8 mouse cellular contexts compared by ENCODE assay signal in genomic region chr11:30657069-30657468, GRCm38 (mm10). TPM values are rescaled to one million over a fixed set of nuclear protein-coding genes. Genes with fewer than 3 reads are reported as not detected.
DNase-seq lines count a peak whose midpoint lies in the region; ATAC-seq and TF ChIP-seq lines count a peak whose summit lies in the region.

No protein-coding gene starts in this region.

- no peak overlapping the region for H3K4me2 ChIP-seq in CH12.LX (ENCODE audit: insufficient read depth, low read depth, poor library complexity, severe bottlenecking)
- no peak overlapping the region for H3K4me2 ChIP-seq in neural tube, embryonic 13.5 days

- no peak overlapping the region for H3K9ac ChIP-seq in heart, adult 2 months (ENCODE audit: low read depth, low read length)
- no peak overlapping the region for H3K9ac ChIP-seq in CH12.LX (ENCODE audit: insufficient read depth, low read depth)
- no peak overlapping the region for H3K9ac ChIP-seq in neural tube, embryonic 13.5 days

- H3K79me2 ChIP-seq in heart, adult 2 months (replicated peaks; ENCODE audit: control insufficient read depth, insufficient read depth, low read length): no peaks in the 10 kb centered on the region
- H3K79me2 ChIP-seq in CH12.LX (replicated peaks; ENCODE audit: control insufficient read depth, extremely low read depth, insufficient read depth, poor library complexity, severe bottlenecking): no peaks in the 10 kb centered on the region

- intact Hi-C loops in heart, adult 2 months (cut with DNase I): loop anchor here (2.0 to 10.0 kb wide), 7 partner anchors 252 to 942 kb away; partner anchors contain the start of gene Sptbn1
- intact Hi-C loops in heart, postnatal 25 days (cut with DNase I): loop anchor here (5.0 to 10.0 kb wide), 8 partner anchors 175 to 795 kb away; partner anchors contain the start of gene Eml6

- peak; percentile 84 for TF ChIP-seq RAD21 in CH12.LX (IDR thresholded peaks at IDR 0.05; ENCODE audit: low read depth, low read length)

- no peaks in the 10 kb centered on the region; the same call in 1 of the 2 replicates for H3K4me1 ChIP-seq in heart, adult 2 months (ENCODE audit: control insufficient read depth, insufficient read depth, low read length)
- H3K4me1 ChIP-seq in CH12.LX (ENCODE audit: control insufficient read depth in 1 of 2, insufficient read depth in 2 of 2): peaks cover 0 to 7% of the 10 kb centered on the region in 2 experiments; a peak in 2 of 4 replicates
- H3K4me1 ChIP-seq in hindbrain, embryonic 10.5 days (replicated peaks): no peaks in the 10 kb centered on the region
- no peaks in the 10 kb centered on the region for H3K4me1 ChIP-seq in neural tube, embryonic 13.5 days (replicated peaks)

- H3K36me3 ChIP-seq in heart, adult 2 months (ENCODE audit: control insufficient read depth, insufficient read depth, low read length): no peaks in the 10 kb centered on the region
- H3K36me3 ChIP-seq in CH12.LX (replicated peaks in 1 of 2; ENCODE audit: control insufficient read depth in 1 of 2, insufficient read depth in 1 of 2, low read length in 1 of 2): no peaks in the 10 kb centered on the region
- no peaks in the 10 kb centered on the region for H3K36me3 ChIP-seq in hindbrain, embryonic 10.5 days
- no peaks in the 10 kb centered on the region for H3K36me3 ChIP-seq in neural tube, embryonic 13.5 days

- no peak; the same call in none of the 2 replicates for TF ChIP-seq CTCF in heart, adult 2 months (IDR thresholded peaks at IDR 0.05)
- peak; percentile 28 to 72; a peak in 3 of 4 replicates for TF ChIP-seq CTCF in CH12.LX (conservative IDR thresholded peaks at IDR 0.05 in 1 of 2, IDR thresholded peaks at IDR 0.05 in 1 of 2; ENCODE audit: low read depth in 2 of 2, low read length in 2 of 2)
- peak; percentile 95 for TF ChIP-seq CTCF in layer of hippocampus, adult 2 months (conservative IDR thresholded peaks at IDR 0.05)

- H3K27ac ChIP-seq in heart, adult 2 months: no peak overlapping the region
- H3K27ac ChIP-seq in CH12.LX (ENCODE audit: insufficient read depth, low read depth): no peak overlapping the region
- no peak overlapping the region for H3K27ac ChIP-seq in hindbrain, embryonic 10.5 days
- no peak overlapping the region for H3K27ac ChIP-seq in layer of hippocampus, adult 2 months
- no peak overlapping the region for H3K27ac ChIP-seq in neural tube, embryonic 13.5 days (replicated peaks)

- DNase-seq in heart, adult 2 months: peak; percentile 33 to 40
- DNase-seq in heart, postnatal 25 days (ENCODE audit: low spot score): no peak
- DNase-seq in CH12.LX (ENCODE audit: extremely low read depth): peak; percentile 21
- peak; percentile 54 for DNase-seq in cerebellum, adult 8-10 months
- peak; percentile 10 for DNase-seq in hindbrain, embryonic 10.5 days (ENCODE audit: low spot score)
- DNase-seq in layer of hippocampus, adult 2 months (ENCODE audit: low spot score in 2 of 2): peak; percentile 36 to 57

- TF ChIP-seq EP300 in heart, adult 2 months (IDR thresholded peaks at IDR 0.05; ENCODE audit: insufficient read depth, low read depth, low read length): no peak
- no peak for TF ChIP-seq EP300 in CH12.LX (IDR thresholded peaks at IDR 0.05; ENCODE audit: low read length)

- ATAC-seq in neural tube, embryonic 13.5 days (ENCODE audit: low read depth): peak; percentile 86
- no peak for ATAC-seq in erythroblast, adult 5-6 weeks (replicated peaks; ENCODE audit: low FRiP score, poor library complexity, severe bottlenecking)

- dilution Hi-C loops in CH12.LX (cut with MboI; ENCODE audit: extremely low pct_ligation_motif_present, extremely low pct_unique_long_range_greater_than_20kb, low sequenced_read_pairs): no loop called here

- no peak overlapping the region for H3K4me3 ChIP-seq in heart, adult 2 months
- H3K4me3 ChIP-seq in CH12.LX (replicated peaks in 1 of 3; ENCODE audit: low read depth in 2 of 3, low read length in 2 of 3, poor library complexity in 1 of 3): no peak overlapping the region
- no peak overlapping the region for H3K4me3 ChIP-seq in hindbrain, embryonic 10.5 days
- H3K4me3 ChIP-seq in layer of hippocampus, adult 2 months: no peak overlapping the region
- H3K4me3 ChIP-seq in neural tube, embryonic 13.5 days: no peak overlapping the region

- H3K27me3 ChIP-seq in heart, adult 2 months (ENCODE audit: control insufficient read depth, insufficient read depth, low read length): no peaks in the 10 kb centered on the region
- no peaks in the 10 kb centered on the region for H3K27me3 ChIP-seq in CH12.LX (replicated peaks)
- H3K27me3 ChIP-seq in hindbrain, embryonic 10.5 days (ENCODE audit: insufficient read depth, poor library complexity, severe bottlenecking): no peaks in the 10 kb centered on the region
- no peaks in the 10 kb centered on the region for H3K27me3 ChIP-seq in neural tube, embryonic 13.5 days

- TF ChIP-seq POLR2A in heart, adult 2 months (IDR thresholded peaks at IDR 0.05; ENCODE audit: insufficient read depth, low read depth, low read length): no peak
- no peak for TF ChIP-seq POLR2A in CH12.LX (IDR thresholded peaks at IDR 0.05; ENCODE audit: low read depth, low read length)

- H3K9me3 ChIP-seq in CH12.LX (replicated peaks; ENCODE audit: low read length): no peaks in the 10 kb centered on the region
- no peaks in the 10 kb centered on the region for H3K9me3 ChIP-seq in hindbrain, embryonic 10.5 days
- no peaks in the 10 kb centered on the region for H3K9me3 ChIP-seq in neural tube, embryonic 13.5 days

- 12% methylated on average over 2 of the region's 2 CpGs for WGBS in heart, adult 2 months
- 43% methylated on average over 2 of the region's 2 CpGs for WGBS in hindbrain, embryonic 10.5 days
- WGBS in neural tube, embryonic 13.5 days: 34% methylated on average over 2 of the region's 2 CpGs

- in situ Hi-C loops in CH12.LX (cut with MboI; ENCODE audit: low pct_ligation_motif_present, low pct_unique_long_range_greater_than_20kb, low sequenced_read_pairs): loop anchor here (5.0 to 25.0 kb wide), 2 partner anchors 425 to 545 kb away; no protein-coding TSS in a partner anchor

TF ChIP-seq in CH12.LX, 34 proteins besides CTCF, POLR2A, EP300 and RAD21:
- TF ChIP-seq POLR2AphosphoS2 (IDR thresholded peaks at IDR 0.05; ENCODE audit: low read depth, low read length) (no peak), SMC3 (IDR thresholded peaks at IDR 0.05; ENCODE audit: low read depth, low read length) (peak; percentile 59)

RNA-seq across cellular contexts. Expression of gene Acyp2, which starts 7.7 kb away (rescaled TPM):
- total RNA-seq in heart, adult 2 months (2021): 10 to 100 TPM; 80.7 to 90.3 TPM
- polyA plus RNA-seq in heart, adult 2 months (2012; rRNA removed): 48.7 and 57.8 TPM in 2 replicates
- total RNA-seq in heart, postnatal 25 days (2021): 10 to 100 TPM; 74.2 to 80.7 TPM
- 0.17 and 0.46 TPM in 2 replicates for total RNA-seq in CH12.LX (2012; rRNA removed)
- 3.1 and 4.6 TPM in 2 replicates for total RNA-seq in CH12.LX (2014; rRNA removed)
- polyA plus RNA-seq in CH12.LX (2012; ENCODE audit: insufficient read length, low read depth): 1.6 and 1.7 TPM in 2 replicates
- 6.8 and 9.1 TPM in 2 replicates for polyA plus RNA-seq in hindbrain, embryonic 10.5 days (2016; fragmentation: Nextera tagmentation; extraction: Ambion mirVana)
- 10 to 100 TPM; 21.2 to 22.4 TPM for total RNA-seq in layer of hippocampus, adult 2 months (2021)
- polyA plus RNA-seq in neural tube, embryonic 13.5 days (2015; fragmentation: Nextera tagmentation; extraction: Ambion mirVana): 35.9 and 37.9 TPM in 2 replicates
- 1.7 TPM in 2 replicates for total RNA-seq in erythroblast, adult 5-6 weeks (2015; ENCODE audit: low replicate concordance)
- total RNA-seq in erythroblast, adult 5-6 weeks (2017; ENCODE audit: low replicate concordance): 2.1 TPM in 1 of 2 replicates, not detected in the other
